Mouse (Mus musculus): Measurements from ENCODE around the gene Krtap4-1.
"Not testable (repeated sequence)": the region's sequence is repeated elsewhere in the genome, so short reads cannot be mapped to it uniquely, and the experiment has no call there.

The Krtap4-1 gene

GRCm38 (mm10) chr11:99628138-99628537, at the start of gene Krtap4-1:
Krtap4-1 (minus strand) TSS chr11:99628238.
- no peak for DNase-seq (ENCODE audit: low spot score)

GRCm38 (mm10) chr11:99665860-99666259, 37.8 kb upstream of the Krtap4-1 start, which contains the start of gene Krtap4-6:
Krtap4-6 (minus strand) TSS chr11:99665960.
- DNase-seq (ENCODE audit: low spot score), result no peak

- DNase-seq (ENCODE audit: low spot score), result no peak
Observed at GRCm38 (mm10) chr11:99662802-99663201, 34.8 kb upstream of the Krtap4-1 start.

GRCm38 (mm10) chr11:99659256-99659655, 31.2 kb upstream of the Krtap4-1 start:
- DNase-seq (ENCODE audit: low spot score), result no peak

- DNase-seq (ENCODE audit: low spot score), result not testable (repeated sequence)
Observed at GRCm38 (mm10) chr11:99658467-99659010, 30.5 kb upstream of the Krtap4-1 start, which contains the start of gene Gm11563. Gm11563 (minus strand) TSS chr11:99658960.

GRCm38 (mm10) chr11:99657051-99657450, 29.0 kb upstream of the Krtap4-1 start:
- DNase-seq (ENCODE audit: low spot score), result no peak

- DNase-seq (ENCODE audit: low spot score), result no peak
Observed at GRCm38 (mm10) chr11:99650136-99650535, 22.1 kb upstream of the Krtap4-1 start, which contains the start of gene Gm11555. Gm11555 (minus strand) TSS chr11:99650236.

- DNase-seq (ENCODE audit: low spot score), result peak; percentile 4
Observed at GRCm38 (mm10) chr11:99646444-99646843, 18.4 kb upstream of the Krtap4-1 start.

- peak; percentile 6 for DNase-seq (ENCODE audit: low spot score)
Observed at GRCm38 (mm10) chr11:99644351-99644750, 16.3 kb upstream of the Krtap4-1 start.

- DNase-seq (ENCODE audit: low spot score), result not testable (repeated sequence)
Observed at GRCm38 (mm10) chr11:99643635-99644139, 15.6 kb upstream of the Krtap4-1 start, which contains the start of gene Krtap4-7. Krtap4-7 (minus strand) TSS chr11:99644089.

- no peak for DNase-seq (ENCODE audit: low spot score)
Observed at GRCm38 (mm10) chr11:99640926-99641325, 12.9 kb upstream of the Krtap4-1 start.

GRCm38 (mm10) chr11:99637086-99637485, 9.0 kb upstream of the Krtap4-1 start:
- no peak for DNase-seq (ENCODE audit: low spot score)

- no peak for DNase-seq (ENCODE audit: low spot score)
Observed at GRCm38 (mm10) chr11:99634653-99635134, 6.7 kb upstream of the Krtap4-1 start, which contains the start of gene Krtap4-2. Krtap4-2 (minus strand) TSS chr11:99635084.

- no peak for DNase-seq (ENCODE audit: low spot score)
Observed at GRCm38 (mm10) chr11:99633293-99633692, 5.3 kb upstream of the Krtap4-1 start.

- DNase-seq (ENCODE audit: low spot score), result no peak
Observed at GRCm38 (mm10) chr11:99630890-99631289, 2.9 kb upstream of the Krtap4-1 start.

GRCm38 (mm10) chr11:99620335-99620734, 7.7 kb downstream of the Krtap4-1 start, which contains the start of gene Gm11562:
Gm11562 (minus strand) TSS chr11:99620435.
- DNase-seq (ENCODE audit: low spot score), result no peak

GRCm38 (mm10) chr11:99614796-99615363, 13.2 kb downstream of the Krtap4-1 start, which contains the start of gene Krtap2-4:
Krtap2-4 (minus strand) TSS chr11:99614846.
- DNase-seq (ENCODE audit: low spot score), result no peak

GRCm38 (mm10) chr11:99610089-99610488, 17.9 kb downstream of the Krtap4-1 start, which contains the start of gene Gm11937:
Gm11937 (minus strand) TSS chr11:99610189.
- not testable (repeated sequence) for DNase-seq (ENCODE audit: low spot score)

GRCm38 (mm10) chr11:99609126-99609525, 18.9 kb downstream of the Krtap4-1 start:
- peak; percentile 37 for DNase-seq (ENCODE audit: low spot score)

- DNase-seq (ENCODE audit: low spot score), result not testable (repeated sequence)
Observed at GRCm38 (mm10) chr11:99603208-99603607, 24.8 kb downstream of the Krtap4-1 start, which contains the start of gene Gm11938. Gm11938 (minus strand) TSS chr11:99603308.

GRCm38 (mm10) chr11:99597742-99598141, 30.3 kb downstream of the Krtap4-1 start, which contains the start of gene Krtap9-3:
Krtap9-3 (minus strand) TSS chr11:99598105.
- not testable (repeated sequence) for DNase-seq (ENCODE audit: low spot score)

- DNase-seq (ENCODE audit: low spot score), result no peak
Observed at GRCm38 (mm10) chr11:99590981-99591380, 37.1 kb downstream of the Krtap4-1 start, which contains the start of gene Krtap1-3. Krtap1-3 (minus strand) TSS chr11:99591339.
